Mouse (Mus musculus) embryonic facial prominence, embryonic 12.5 days (tissue): ENCODE measurements at regions not wholly inside any gene's neighbourhood (a gene's known extent, or its start where the extent isn't known, plus 50 kb on each side); places are given as distances from the start of the nearest gene placed in this dataset.
"Not testable (repeated sequence)": the region's sequence is repeated elsewhere in the genome, so short reads cannot be mapped to it uniquely, and the experiment has no call there.

Source experiments
- ATAC-seq: fragments of 200-750 bp; cut with Nextera tagmentation; 2 replicates; pipeline ENCODE4 v1.8.0; 2017; ENCODE audit not compliant: insufficient number of reproducible peaks, insufficient read depth, low FRiP score, low TSS enrichment
- H3K27ac ChIP-seq: fragments of 300-500 bp; sonication (generic); 2 replicates; pipeline ENCODE4 v1.5.1; 2016; ENCODE audit warnings: mild to moderate bottlenecking
- H3K27me3 ChIP-seq: fragments of 300-500 bp; sonication (generic); 2 replicates; pipeline ENCODE4 v1.6.1; 2016; ENCODE audit warnings: mild to moderate bottlenecking, moderate library complexity
- H3K36me3 ChIP-seq: fragments of 300-500 bp; sonication (generic); 2 replicates; pipeline ENCODE4 v1.6.1; 2016; ENCODE audit warnings: mild to moderate bottlenecking
- H3K4me1 ChIP-seq: fragments of 300-500 bp; sonication (generic); 2 replicates; pipeline ENCODE4 v1.6.1; 2016
- H3K4me2 ChIP-seq: fragments of 300-500 bp; sonication (generic); replicated peaks from 2 replicates; pipeline ENCODE4 v1.6.1; 2016; ENCODE audit warnings: mild to moderate bottlenecking, moderate library complexity
- H3K4me3 ChIP-seq: fragments of 300-500 bp; sonication (generic); 2 replicates; pipeline ENCODE4 v1.5.1; 2016; ENCODE audit warnings: mild to moderate bottlenecking
- H3K9ac ChIP-seq: fragments of 300-500 bp; sonication (generic); 2 replicates; pipeline ENCODE4 v1.6.1; 2016; ENCODE audit warnings: mild to moderate bottlenecking, moderate library complexity
- H3K9me3 ChIP-seq: fragments of 300-500 bp; sonication (generic); 2 replicates; pipeline ENCODE4 v1.6.1; 2016; ENCODE audit warnings: mild to moderate bottlenecking, moderate library complexity
- WGBS: fragments of 180-500 bp; shearing (Covaris S2); methylation state at CpG from one replicate; pipeline ENCODE4 v1.1.7; 2016; 5-methylcytosine and 5-hydroxymethylcytosine counted together

- Histone ChIP-seq H3K4me1 (no peaks in the 10 kb centered on the region), H3K36me3 (no peaks in the 10 kb centered on the region), H3K27ac (no peak overlapping the region), H3K9me3 (no peaks in the 10 kb centered on the region), H3K9ac (no peak overlapping the region), H3K4me3 (no peak overlapping the region), H3K27me3 (no peaks in the 10 kb centered on the region), H3K4me2 (no peak overlapping the region)
- no peak for ATAC-seq
- WGBS = 42% methylated on average over 2 of the region's 2 CpGs
These were observed 53.4 kb downstream of the Rps12 start for GRCm38 (mm10) chr10:23733679-23734078.

- not testable (repeated sequence) for H3K4me1 ChIP-seq, H3K4me3 ChIP-seq, H3K27me3 ChIP-seq, H3K9ac ChIP-seq, H3K9me3 ChIP-seq, H3K36me3 ChIP-seq, ATAC-seq, H3K4me2 ChIP-seq, H3K27ac ChIP-seq
- 87% methylated on average over 28 of the region's 28 CpGs for WGBS
These were observed 60.9 kb downstream of the Rps12 start for GRCm38 (mm10) chr10:23725960-23726714.

- no peak overlapping the region for H3K4me2 ChIP-seq
- ATAC-seq = no peak
- H3K27me3 ChIP-seq = no peaks in the 10 kb centered on the region
- WGBS = 81% methylated on average over 7 of the region's 7 CpGs
- H3K4me3 ChIP-seq = no peak overlapping the region
- H3K9ac ChIP-seq = no peak overlapping the region
- no peaks in the 10 kb centered on the region for H3K9me3 ChIP-seq
- no peak overlapping the region for H3K27ac ChIP-seq
- H3K4me1 ChIP-seq = peaks cover 1% of the 10 kb centered on the region; the same call in 1 of the 2 replicates
- H3K36me3 ChIP-seq = no peaks in the 10 kb centered on the region
These were observed 69.0 kb downstream of the Rps12 start for GRCm38 (mm10) chr10:23718124-23718523.

- Histone ChIP-seq H3K27me3 (no peaks in the 10 kb centered on the region), H3K4me3 (no peak overlapping the region), H3K9me3 (no peaks in the 10 kb centered on the region), H3K9ac (no peak overlapping the region), H3K36me3 (no peaks in the 10 kb centered on the region), H3K4me1 (peaks cover 24% of the 10 kb centered on the region), H3K4me2 (no peak overlapping the region), H3K27ac (peak overlapping the region; percentile 23; the same call in 1 of the 2 replicates)
- no peak for ATAC-seq
- 86% methylated on average over 10 of the region's 10 CpGs for WGBS
These were observed 71.6 kb downstream of the Rps12 start for GRCm38 (mm10) chr10:23715511-23715910.

- H3K9ac ChIP-seq = no peak overlapping the region
- no peaks in the 10 kb centered on the region for H3K27me3 ChIP-seq
- 99% methylated on average over 7 of the region's 7 CpGs for WGBS
- peak overlapping the region; percentile 23; the same call in 1 of the 2 replicates for H3K27ac ChIP-seq
- no peak; the same call in 1 of the 2 replicates for ATAC-seq
- H3K4me1 ChIP-seq = peaks cover 24% of the 10 kb centered on the region
- H3K4me2 ChIP-seq = no peak overlapping the region
- H3K4me3 ChIP-seq = no peak overlapping the region
- H3K9me3 ChIP-seq = no peaks in the 10 kb centered on the region
- H3K36me3 ChIP-seq = no peaks in the 10 kb centered on the region
These were observed 72.0 kb downstream of the Rps12 start for GRCm38 (mm10) chr10:23715101-23715500.

- 46% methylated on average over 5 of the region's 5 CpGs for WGBS
- Histone ChIP-seq H3K9me3 (no peaks in the 10 kb centered on the region), H3K4me1 (peaks cover 24% of the 10 kb centered on the region), H3K4me2 (no peak overlapping the region), H3K27me3 (no peaks in the 10 kb centered on the region), H3K27ac (peak overlapping the region; percentile 74), H3K9ac (no peak overlapping the region), H3K36me3 (no peaks in the 10 kb centered on the region), H3K4me3 (no peak overlapping the region)
- ATAC-seq = no peak
These were observed 74.2 kb downstream of the Rps12 start for GRCm38 (mm10) chr10:23712691-23713378.

- H3K4me1 ChIP-seq = peaks cover 26% of the 10 kb centered on the region
- H3K4me3 ChIP-seq = no peak overlapping the region
- H3K9ac ChIP-seq = no peak overlapping the region
- H3K9me3 ChIP-seq = no peaks in the 10 kb centered on the region
- peak; percentile 70; the same call in 1 of the 2 replicates for ATAC-seq
- peak overlapping the region; percentile 30 for H3K4me2 ChIP-seq
- 14% methylated on average over 6 of the region's 6 CpGs for WGBS
- H3K27me3 ChIP-seq = no peaks in the 10 kb centered on the region
- peak overlapping the region; percentile 67 for H3K27ac ChIP-seq
- H3K36me3 ChIP-seq = no peaks in the 10 kb centered on the region
These were observed 75.5 kb downstream of the Rps12 start for GRCm38 (mm10) chr10:23711416-23712171.

- WGBS = 23% methylated on average over 6 of the region's 6 CpGs
- H3K9me3 ChIP-seq = no peaks in the 10 kb centered on the region
- no peaks in the 10 kb centered on the region for H3K36me3 ChIP-seq
- no peak overlapping the region for H3K9ac ChIP-seq
- H3K27me3 ChIP-seq = no peaks in the 10 kb centered on the region
- peak overlapping the region; percentile 67 for H3K27ac ChIP-seq
- H3K4me2 ChIP-seq = peak overlapping the region; percentile 30
- peaks cover 26% of the 10 kb centered on the region for H3K4me1 ChIP-seq
- ATAC-seq = 0 out of 2 replicates have a peak, but pooled peaks have one; percentile 30
- H3K4me3 ChIP-seq = no peak overlapping the region
These were observed 76.1 kb downstream of the Rps12 start for GRCm38 (mm10) chr10:23710999-23711398.

GRCm38 (mm10) chr10:23708261-23708660 lies 78.8 kb downstream of the Rps12 start:
- H3K27ac ChIP-seq = no peak overlapping the region
- no peak for ATAC-seq
- WGBS = 70% methylated on average over 8 of the region's 8 CpGs
- H3K9me3 ChIP-seq = no peaks in the 10 kb centered on the region
- H3K4me1 ChIP-seq = peaks cover 26% of the 10 kb centered on the region
- H3K9ac ChIP-seq = no peak overlapping the region
- no peaks in the 10 kb centered on the region for H3K27me3 ChIP-seq
- H3K4me3 ChIP-seq = no peak overlapping the region
- H3K36me3 ChIP-seq = no peaks in the 10 kb centered on the region
- H3K4me2 ChIP-seq = no peak overlapping the region

- H3K4me2 ChIP-seq = no peak overlapping the region
- no peak overlapping the region for H3K27ac ChIP-seq
- H3K4me3 ChIP-seq = no peak overlapping the region
- no peaks in the 10 kb centered on the region for H3K27me3 ChIP-seq
- no peak overlapping the region for H3K9ac ChIP-seq
- 32% methylated on average over 3 of the region's 3 CpGs for WGBS
- H3K4me1 ChIP-seq = peaks cover 17% of the 10 kb centered on the region
- H3K9me3 ChIP-seq = no peaks in the 10 kb centered on the region
- no peak for ATAC-seq
- no peaks in the 10 kb centered on the region for H3K36me3 ChIP-seq
These were observed 79.9 kb downstream of the Rps12 start for GRCm38 (mm10) chr10:23707141-23707540.

GRCm38 (mm10) chr10:23704048-23704447 lies 83.0 kb downstream of the Rps12 start:
- no peak overlapping the region for H3K27ac ChIP-seq
- no peak overlapping the region for H3K9ac ChIP-seq
- no peak overlapping the region for H3K4me2 ChIP-seq
- H3K4me3 ChIP-seq = no peak overlapping the region
- no peak for ATAC-seq
- H3K36me3 ChIP-seq = no peaks in the 10 kb centered on the region
- peaks cover 2% of the 10 kb centered on the region; the same call in 1 of the 2 replicates for H3K4me1 ChIP-seq
- no peaks in the 10 kb centered on the region for H3K9me3 ChIP-seq
- H3K27me3 ChIP-seq = no peaks in the 10 kb centered on the region
- 46% methylated on average over 1 of the region's 1 CpGs for WGBS
